Comparison of ENCODE assay signal across 8 mouse cellular contexts in genomic region chr10:80985970-80986701, GRCm38 (mm10). TPM values are rescaled to one million over a fixed set of nuclear protein-coding genes. Genes with fewer than 3 reads are reported as not detected.
A peak's percentile ranks its signal among the peaks of the same experiment; 100 is the strongest.
DNase-seq lines count a peak whose midpoint lies in the region; ATAC-seq lines count a peak whose summit lies in the region.

No protein-coding gene starts in this region.

- no peak overlapping the region for H3K27ac ChIP-seq in liver, embryonic 15.5 days (replicated peaks)

- no peaks in the 10 kb centered on the region for H3K36me3 ChIP-seq in liver, embryonic 15.5 days (replicated peaks)

- H3K4me1 ChIP-seq in liver, embryonic 15.5 days (replicated peaks) = peaks cover 15% of the 10 kb centered on the region

- H3K4me2 ChIP-seq in liver, embryonic 15.5 days = peak overlapping the region; percentile 63

- peaks cover 57% of the 10 kb centered on the region for H3K27me3 ChIP-seq in liver, embryonic 15.5 days

- WGBS in liver, embryonic 15.5 days (ENCODE audit: insufficient replicate concordance) = 29% methylated on average over 13 of the region's 13 CpGs

- 0 out of 2 replicates have a peak overlapping the region, but pooled peaks have one; percentile 15 for H3K9ac ChIP-seq in liver, embryonic 15.5 days

- no peak for DNase-seq in frontal cortex, adult 2 months (ENCODE audit: extremely low spot score in 1 of 2, low spot score in 1 of 2)
- peak; percentile 27 for DNase-seq in thymus, postnatal 14 days
- DNase-seq in thymus, postnatal 4 days = no peak
- no peak for DNase-seq in urinary bladder, postnatal 4 days (ENCODE audit: low spot score in 2 of 2)
- DNase-seq in cerebellum, postnatal 14 days = no peak
- DNase-seq in cerebellum, adult 9-11 months = no peak

- 0 out of 2 replicates have a peak, but pooled peaks have one; percentile 26 for ATAC-seq in frontal cortex, adult (ENCODE audit: low TSS enrichment)
- ATAC-seq in liver, embryonic 15.5 days (ENCODE audit: insufficient read depth) = no peak

- H3K9me3 ChIP-seq in liver, embryonic 15.5 days (replicated peaks) = no peaks in the 10 kb centered on the region

- H3K4me3 ChIP-seq in liver, embryonic 15.5 days (replicated peaks) = peak overlapping the region; percentile 36

RNA-seq across cellular contexts. Expression of gene Gng7, which starts 28.6 kb away (rescaled TPM):
- 80.8 and 101 TPM in 2 replicates for polyA plus RNA-seq in frontal cortex, adult 2 months (2012; rRNA removed)
- 0.36 and 0.41 TPM in 2 replicates for polyA plus RNA-seq in liver, embryonic 15.5 days (2015; fragmentation: Nextera tagmentation; extraction: Ambion mirVana)

RNA-seq across cellular contexts. Expression of gene Diras1, which starts 39.3 kb away (rescaled TPM):
- polyA plus RNA-seq in frontal cortex, adult 2 months (2012; rRNA removed) = 79.6 and 82.1 TPM in 2 replicates
- polyA plus RNA-seq in liver, embryonic 15.5 days (2015; fragmentation: Nextera tagmentation; extraction: Ambion mirVana) = 0.07 TPM in 1 of 2 replicates, not detected in the other

RNA-seq across cellular contexts. Expression of gene Slc39a3, which starts 51.1 kb away (rescaled TPM):
- polyA plus RNA-seq in frontal cortex, adult 2 months (2012; rRNA removed) = 67.1 and 70.1 TPM in 2 replicates
- 5.6 and 6.5 TPM in 2 replicates for polyA plus RNA-seq in liver, embryonic 15.5 days (2015; fragmentation: Nextera tagmentation; extraction: Ambion mirVana)

RNA-seq across cellular contexts. Expression of gene Gadd45b, which starts 56.3 kb away (rescaled TPM):
- polyA plus RNA-seq in frontal cortex, adult 2 months (2012; rRNA removed) = 20.7 and 26.0 TPM in 2 replicates
- 3.8 and 4.0 TPM in 2 replicates for polyA plus RNA-seq in liver, embryonic 15.5 days (2015; fragmentation: Nextera tagmentation; extraction: Ambion mirVana)

Comparison
In these comparisons a context has a peak if more than half of its experiments do, and no peak if none do; other contexts are left out.
1. RNA of gene Gng7, which starts 28.6 kb away (polyA plus RNA-seq): 80.8 to 101 TPM in frontal cortex, adult 2 months; 0.36 to 0.41 TPM in liver, embryonic 15.5 days; every median in the first group is over 10 times any median in the second.
2. RNA of gene Diras1, which starts 39.3 kb away (polyA plus RNA-seq): 79.6 to 82.1 TPM in frontal cortex, adult 2 months; 0.07 TPM in liver, embryonic 15.5 days; every median in the first group is over 10 times any median in the second.